Mouse (Mus musculus): ENCODE measurements at regions not wholly inside any gene's neighbourhood (a gene's known extent, or its start where the extent isn't known, plus 50 kb on each side); places are given as distances from the start of the nearest gene placed in this dataset.

DNA sequence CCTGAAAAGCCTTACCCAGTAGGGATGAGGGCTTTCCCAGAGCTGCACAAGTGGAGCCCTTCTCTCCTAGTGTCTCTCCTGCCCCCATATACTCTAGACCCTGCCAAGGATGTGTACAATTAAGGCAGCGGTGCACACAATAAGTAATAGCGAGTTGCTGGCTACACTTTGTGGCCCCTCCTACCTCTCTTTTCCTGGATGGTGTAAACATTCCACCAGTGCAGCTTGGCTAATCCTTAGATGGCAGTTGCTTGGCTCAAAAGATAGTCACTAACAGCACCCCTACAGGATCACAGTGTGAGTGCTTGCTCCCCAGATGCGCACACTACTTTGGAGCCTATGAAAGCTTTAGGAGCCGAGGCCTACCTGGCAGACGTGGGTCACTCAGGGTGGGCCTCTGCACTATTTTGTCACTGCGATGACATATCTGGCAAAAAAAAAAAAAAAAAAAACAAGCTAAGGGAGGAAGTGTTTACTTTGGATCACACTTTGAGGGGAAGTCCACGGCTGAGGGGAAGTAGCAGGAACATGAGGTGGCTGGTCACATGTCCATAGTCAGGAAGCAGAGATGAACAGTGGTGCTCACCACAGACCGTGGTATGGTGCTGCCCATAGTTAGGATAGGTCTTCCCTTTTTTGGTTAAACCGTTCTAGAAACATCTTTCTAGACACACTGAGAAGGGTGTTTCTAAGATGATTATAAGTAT lies 57.6 kb upstream of the Ampd3 start:
- TF ChIP-seq POLR2A (IDR thresholded peaks at IDR 0.05; ENCODE audit: insufficient read depth, low read depth, low read length) (no peak), CTCF (IDR thresholded peaks at IDR 0.05; ENCODE audit: insufficient read depth, low read depth, low read length) (no peak)
- H3K4me1 ChIP-seq (ENCODE audit: control insufficient read depth, insufficient read depth, low read length): peaks cover 15% of the 10 kb centered on the region
- WGBS: 81% methylated on average over 9 of the region's 9 CpGs
- H3K4me3 ChIP-seq (ENCODE audit: insufficient read depth, low read depth, low read length): no peak overlapping the region
- H3K27ac ChIP-seq (ENCODE audit: insufficient read depth, low read depth, low read length): no peak overlapping the region

DNA sequence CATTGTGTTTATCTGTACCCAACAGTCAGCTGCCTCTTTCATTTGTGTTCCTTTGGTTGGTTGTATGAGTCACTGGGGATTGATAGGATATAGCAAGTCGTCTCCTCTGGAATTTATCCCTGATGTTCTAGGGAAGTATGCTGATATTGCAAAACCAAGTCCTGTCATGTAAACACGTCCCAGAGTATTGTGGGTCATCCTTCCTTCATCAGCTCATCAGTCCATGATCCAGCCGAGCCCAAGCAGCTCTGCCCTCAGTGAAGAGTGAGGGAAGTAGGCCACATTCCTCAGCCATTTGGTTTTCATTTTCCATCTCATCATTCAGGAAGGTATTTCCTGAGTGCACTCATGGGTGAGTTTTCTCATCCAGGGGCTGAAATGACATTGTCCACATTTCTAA lies 54.3 kb upstream of the Ampd3 start:
- H3K4me1 ChIP-seq (ENCODE audit: control insufficient read depth, insufficient read depth, low read length): peaks cover 11% of the 10 kb centered on the region
- TF ChIP-seq CTCF (IDR thresholded peaks at IDR 0.05; ENCODE audit: insufficient read depth, low read depth, low read length) (no peak), POLR2A (IDR thresholded peaks at IDR 0.05; ENCODE audit: insufficient read depth, low read depth, low read length) (no peak)
- 86% methylated on average over 3 of the region's 3 CpGs for WGBS
- H3K27ac ChIP-seq (ENCODE audit: insufficient read depth, low read depth, low read length): no peak overlapping the region
- no peak overlapping the region for H3K4me3 ChIP-seq (ENCODE audit: insufficient read depth, low read depth, low read length)

DNA sequence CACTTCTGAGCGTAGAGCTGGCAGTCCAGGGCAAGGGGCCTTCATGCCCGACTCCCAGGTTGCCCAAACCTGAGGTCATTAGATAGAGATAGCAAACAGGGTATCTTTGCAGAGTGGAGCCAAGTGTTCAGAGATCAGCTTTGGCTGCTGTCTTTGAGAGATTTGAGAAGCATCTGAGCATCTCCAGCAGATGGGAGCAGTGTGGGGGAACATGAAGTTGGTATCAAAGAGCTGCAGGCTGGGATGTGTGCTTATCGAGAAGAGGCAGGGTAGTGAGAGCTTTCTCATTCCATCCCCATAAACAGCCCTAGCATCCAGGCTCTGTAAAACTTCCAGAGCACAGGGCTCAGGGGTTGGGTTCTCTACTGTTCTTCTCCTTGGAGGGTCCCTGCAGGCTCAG lies 52.9 kb upstream of the Ampd3 start:
- Histone ChIP-seq H3K4me3 (ENCODE audit: insufficient read depth, low read depth, low read length) (no peak overlapping the region), H3K27ac (ENCODE audit: insufficient read depth, low read depth, low read length) (peak overlapping the region; percentile 79), H3K4me1 (ENCODE audit: control insufficient read depth, insufficient read depth, low read length) (peaks cover 11% of the 10 kb centered on the region)
- TF ChIP-seq CTCF (IDR thresholded peaks at IDR 0.05; ENCODE audit: insufficient read depth, low read depth, low read length) (no peak), POLR2A (IDR thresholded peaks at IDR 0.05; ENCODE audit: insufficient read depth, low read depth, low read length) (no peak)
- 73% methylated on average over 3 of the region's 3 CpGs for WGBS

DNA sequence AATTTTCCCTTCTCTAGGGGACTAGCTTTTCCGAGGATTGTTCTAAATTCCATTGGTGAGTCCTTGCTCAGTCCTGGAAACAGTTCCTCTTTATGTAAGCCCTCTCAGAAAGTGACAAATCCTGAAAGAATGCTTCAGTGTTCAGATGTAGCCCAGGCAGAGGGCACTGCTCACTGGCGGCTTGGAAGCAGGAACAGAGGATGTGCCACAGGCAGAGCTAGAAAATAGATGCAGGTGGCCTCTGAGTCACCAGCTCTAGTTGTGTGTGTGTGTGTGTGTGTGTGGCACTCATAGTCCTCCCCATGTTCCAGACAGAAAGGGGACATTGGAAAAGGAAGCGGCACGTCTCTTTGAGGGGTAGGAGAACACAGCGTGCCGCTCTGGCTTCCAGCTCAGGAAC lies 52.5 kb upstream of the Ampd3 start:
- Histone ChIP-seq H3K4me3 (ENCODE audit: insufficient read depth, low read depth, low read length) (no peak overlapping the region), H3K27ac (ENCODE audit: insufficient read depth, low read depth, low read length) (peak overlapping the region; percentile 79), H3K4me1 (ENCODE audit: control insufficient read depth, insufficient read depth, low read length) (peaks cover 11% of the 10 kb centered on the region)
- 24% methylated on average over 6 of the region's 6 CpGs for WGBS
- no peak for TF ChIP-seq CTCF (IDR thresholded peaks at IDR 0.05; ENCODE audit: insufficient read depth, low read depth, low read length)
- no peak for TF ChIP-seq POLR2A (IDR thresholded peaks at IDR 0.05; ENCODE audit: insufficient read depth, low read depth, low read length)

DNA sequence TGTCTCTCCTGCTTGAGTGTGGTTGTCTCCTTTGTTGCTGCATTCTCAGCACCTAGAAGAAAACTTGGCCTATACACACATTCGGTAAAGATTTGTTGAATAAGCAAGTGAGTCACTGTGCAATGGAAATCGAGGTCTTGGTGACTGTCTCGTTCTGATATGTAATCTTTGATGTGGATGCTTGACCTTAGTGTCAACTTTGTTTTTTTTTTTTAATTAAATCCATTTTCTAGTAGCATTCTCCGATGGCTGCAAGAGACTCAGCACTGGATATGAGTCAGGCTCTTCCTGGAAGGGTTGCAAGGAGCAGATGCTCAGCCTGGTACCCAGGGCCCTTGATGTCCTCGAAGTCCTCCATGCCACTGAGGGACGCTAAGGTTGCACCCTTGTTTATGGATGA lies 50.9 kb upstream of the Ampd3 start:
- H3K27ac ChIP-seq (ENCODE audit: insufficient read depth, low read depth, low read length): no peak overlapping the region
- H3K4me1 ChIP-seq (ENCODE audit: control insufficient read depth, insufficient read depth, low read length): peaks cover 11% of the 10 kb centered on the region
- no peak overlapping the region for H3K4me3 ChIP-seq (ENCODE audit: insufficient read depth, low read depth, low read length)
- no peak for TF ChIP-seq POLR2A (IDR thresholded peaks at IDR 0.05; ENCODE audit: insufficient read depth, low read depth, low read length)
- 81% methylated on average over 6 of the region's 6 CpGs for WGBS

Measured in olfactory bulb, adult 2 months (tissue).